8 mouse cellular contexts compared by ENCODE assay signal in the genomic region with DNA sequence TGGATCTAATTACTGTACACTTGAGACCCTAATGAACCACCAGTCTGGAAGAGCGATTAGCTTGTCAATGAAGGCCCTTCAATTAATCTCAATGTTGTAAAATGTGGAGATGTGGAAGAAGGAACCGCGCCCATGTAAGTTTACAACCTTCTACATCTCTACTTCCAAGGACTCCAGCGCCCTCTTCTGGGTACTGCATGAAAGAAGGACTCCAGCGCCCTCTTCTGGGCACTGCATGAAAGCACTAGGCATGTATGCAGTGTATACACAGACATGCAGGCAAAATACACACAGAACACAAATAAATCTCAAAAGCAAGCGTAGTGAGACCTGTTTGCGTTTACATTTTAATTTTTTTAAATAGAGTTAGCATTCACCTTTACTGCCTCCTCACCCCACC. TPM values are rescaled to one million over a fixed set of nuclear protein-coding genes. Genes with fewer than 3 reads are reported as not detected.
DNase-seq lines count a peak whose midpoint lies in the region; ATAC-seq and TF ChIP-seq lines count a peak whose summit lies in the region.

No protein-coding gene starts in this region.

- no peaks in the 10 kb centered on the region for H3K4me1 ChIP-seq in forebrain, embryonic 14.5 days (ENCODE audit: control insufficient read depth, insufficient read depth, low read length)
- no peaks in the 10 kb centered on the region for H3K4me1 ChIP-seq in forebrain, embryonic 16.5 days (replicated peaks; ENCODE audit: control insufficient read depth, insufficient read depth, low read length)
- no peaks in the 10 kb centered on the region for H3K4me1 ChIP-seq in liver, embryonic 14.5 days (replicated peaks; ENCODE audit: control insufficient read depth in 2 of 2, insufficient read depth in 2 of 2, low read length in 1 of 2)
- no peaks in the 10 kb centered on the region for H3K4me1 ChIP-seq in stomach, postnatal 0 days (replicated peaks; ENCODE audit: control insufficient read depth, insufficient read depth)

- no peak overlapping the region for H3K9ac ChIP-seq in forebrain, embryonic 14.5 days (ENCODE audit: low read length)
- no peak overlapping the region for H3K9ac ChIP-seq in forebrain, embryonic 16.5 days (replicated peaks; ENCODE audit: low read depth, low read length)
- H3K9ac ChIP-seq in liver, embryonic 14.5 days (replicated peaks): no peak overlapping the region
- H3K9ac ChIP-seq in stomach, postnatal 0 days (ENCODE audit: low read length): no peak overlapping the region

- H3K4me3 ChIP-seq in forebrain, embryonic 14.5 days (ENCODE audit: low read depth, low read length): no peak overlapping the region
- H3K4me3 ChIP-seq in forebrain, embryonic 16.5 days (replicated peaks; ENCODE audit: low read length): no peak overlapping the region
- H3K4me3 ChIP-seq in liver, embryonic 14.5 days (ENCODE audit: insufficient read depth in 1 of 2, low read depth in 2 of 2, low read length in 2 of 2): no peak overlapping the region
- no peak overlapping the region for H3K4me3 ChIP-seq in stomach, postnatal 0 days (ENCODE audit: low read depth, low read length)

- ATAC-seq in forebrain, embryonic 14.5 days: no peak
- ATAC-seq in forebrain, embryonic 16.5 days: no peak
- no peak for ATAC-seq in liver, embryonic 14.5 days (ENCODE audit: insufficient read depth)
- peak; percentile 38; the same call in 1 of the 2 replicates for ATAC-seq in stomach, postnatal 0 days (ENCODE audit: low FRiP score, low TSS enrichment)

- peak; percentile 24 for DNase-seq in forebrain, embryonic 14.5 days (ENCODE audit: low spot score)
- DNase-seq in 416B (ENCODE audit: low read depth) (peak; percentile 90), ZHBTc4 (ENCODE audit: low read depth, low spot score) (peak; percentile 86)
- DNase-seq in liver, embryonic 14.5 days (ENCODE audit: low read depth in 3 of 3, low spot score in 3 of 3): peak in 2 of 3 experiments; percentile 41 to 44
- peak; percentile 56 for DNase-seq in stomach, postnatal 0 days (ENCODE audit: low spot score)
- no peak for DNase-seq in frontal cortex, postnatal 25 days (ENCODE audit: low spot score in 2 of 2)
- no peak for DNase-seq in cerebellum, adult 9-11 months

- H3K9me3 ChIP-seq in forebrain, embryonic 14.5 days (replicated peaks; ENCODE audit: control insufficient read depth, low read length): no peaks in the 10 kb centered on the region
- no peaks in the 10 kb centered on the region for H3K9me3 ChIP-seq in forebrain, embryonic 16.5 days (ENCODE audit: control insufficient read depth, low read length)
- no peaks in the 10 kb centered on the region for H3K9me3 ChIP-seq in liver, embryonic 14.5 days (ENCODE audit: control insufficient read depth, low read length)
- H3K9me3 ChIP-seq in stomach, postnatal 0 days (ENCODE audit: control insufficient read depth, low read length): no peaks in the 10 kb centered on the region

- H3K36me3 ChIP-seq in forebrain, embryonic 14.5 days (ENCODE audit: control insufficient read depth, insufficient read depth, low read length): no peaks in the 10 kb centered on the region
- H3K36me3 ChIP-seq in forebrain, embryonic 16.5 days (ENCODE audit: control insufficient read depth, insufficient read depth): no peaks in the 10 kb centered on the region
- H3K36me3 ChIP-seq in liver, embryonic 14.5 days (replicated peaks; ENCODE audit: control insufficient read depth, insufficient read depth, low read depth): no peaks in the 10 kb centered on the region
- H3K36me3 ChIP-seq in stomach, postnatal 0 days (ENCODE audit: control insufficient read depth, insufficient read depth, low read length): no peaks in the 10 kb centered on the region

- H3K27ac ChIP-seq in forebrain, embryonic 14.5 days (ENCODE audit: low read depth, low read length): no peak overlapping the region
- H3K27ac ChIP-seq in forebrain, embryonic 16.5 days (ENCODE audit: low read length): no peak overlapping the region
- no peak overlapping the region for H3K27ac ChIP-seq in liver, embryonic 14.5 days
- no peak overlapping the region for H3K27ac ChIP-seq in stomach, postnatal 0 days (replicated peaks)

- H3K4me2 ChIP-seq in forebrain, embryonic 14.5 days (ENCODE audit: low read length): no peak overlapping the region
- no peak overlapping the region for H3K4me2 ChIP-seq in forebrain, embryonic 16.5 days (ENCODE audit: low read length)
- no peak overlapping the region for H3K4me2 ChIP-seq in liver, embryonic 14.5 days (ENCODE audit: low read depth)
- no peak overlapping the region for H3K4me2 ChIP-seq in stomach, postnatal 0 days (replicated peaks; ENCODE audit: low read depth)

- 82% methylated on average over 7 of the region's 7 CpGs for WGBS in forebrain, embryonic 14.5 days
- WGBS in forebrain, embryonic 16.5 days: 84% methylated on average over 7 of the region's 7 CpGs
- WGBS in liver, embryonic 14.5 days (ENCODE audit: insufficient replicate concordance): 65% methylated on average over 7 of the region's 7 CpGs
- WGBS in stomach, postnatal 0 days: 78% methylated on average over 7 of the region's 7 CpGs

- TF ChIP-seq CTCF in liver, embryonic 14.5 days (IDR thresholded peaks at IDR 0.05; ENCODE audit: low read depth): peak; percentile 84
- TF ChIP-seq CTCF in stomach, postnatal 0 days (IDR thresholded peaks at IDR 0.05; ENCODE audit: low read depth): peak; percentile 76

- no peak for TF ChIP-seq EP300 in liver, embryonic 14.5 days (IDR thresholded peaks at IDR 0.05; ENCODE audit: low read depth)
- TF ChIP-seq EP300 in stomach, postnatal 0 days (optimal IDR thresholded peaks at IDR 0.05): no peak

- H3K27me3 ChIP-seq in forebrain, embryonic 14.5 days (replicated peaks; ENCODE audit: control insufficient read depth, insufficient read depth, low read length): no peaks in the 10 kb centered on the region
- H3K27me3 ChIP-seq in forebrain, embryonic 16.5 days (replicated peaks; ENCODE audit: control insufficient read depth, insufficient read depth, low read length): no peaks in the 10 kb centered on the region
- no peaks in the 10 kb centered on the region for H3K27me3 ChIP-seq in liver, embryonic 14.5 days (ENCODE audit: control insufficient read depth, insufficient read depth, low read length)
- no peaks in the 10 kb centered on the region for H3K27me3 ChIP-seq in stomach, postnatal 0 days (ENCODE audit: control insufficient read depth, insufficient read depth, low read length)

RNA-seq across cellular contexts. Expression of gene Dtnbp1, which starts 6.2 kb away (rescaled TPM):
- 114 and 122 TPM in 2 replicates for polyA plus RNA-seq in forebrain, embryonic 14.5 days (2014; fragmentation: Nextera tagmentation; extraction: Ambion mirVana)
- polyA plus RNA-seq in forebrain, embryonic 16.5 days (2015; fragmentation: Nextera tagmentation; extraction: Ambion mirVana): 95.1 and 118 TPM in 2 replicates
- polyA plus RNA-seq in liver, embryonic 14.5 days (2012; rRNA removed): 16.8 and 18.9 TPM in 2 replicates
- polyA plus RNA-seq in liver, embryonic 14.5 days (2014; fragmentation: Nextera tagmentation; extraction: Ambion mirVana): 25.0 and 27.6 TPM in 2 replicates
- polyA plus RNA-seq in stomach, postnatal 0 days (2015; fragmentation: Nextera tagmentation; extraction: Ambion mirVana): 47.7 and 52.6 TPM in 2 replicates

Comparison
In these comparisons a context has a peak if more than half of its experiments do, and no peak if none do; other contexts are left out.
1. DNase-seq: peak in forebrain, embryonic 14.5 days (single experiment), 416B (single experiment), ZHBTc4 (single experiment), liver, embryonic 14.5 days (2 of 3) and stomach, postnatal 0 days (single experiment); none in frontal cortex, postnatal 25 days (0 of 2) and cerebellum, adult 9-11 months (single experiment).